Mouse (Mus musculus): ENCODE results near the gene Lrrfip1.
A peak's percentile ranks its signal among the peaks of the same experiment; 100 is the strongest.

The Lrrfip1 gene

DNA sequence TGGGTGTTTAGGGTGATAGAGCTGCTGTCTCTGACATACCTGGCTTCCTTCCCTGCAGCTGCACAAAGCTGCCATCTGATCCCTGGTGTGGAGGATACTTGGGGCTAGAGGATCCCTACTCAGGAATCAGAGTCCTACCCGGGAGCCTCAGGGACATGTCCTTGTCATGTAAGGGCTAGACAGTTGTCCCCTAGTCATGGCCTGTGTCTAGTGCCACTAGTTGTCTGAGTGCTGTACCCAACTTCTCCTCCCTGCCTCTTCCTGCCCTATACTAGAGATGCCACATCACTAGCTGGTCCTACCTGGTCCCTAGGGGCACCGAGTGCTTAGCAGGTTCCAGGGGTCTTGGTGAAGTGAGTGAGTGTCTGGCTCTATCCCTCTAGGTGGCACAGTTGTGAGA is 138.5 kb downstream of the Lrrfip1 start:
- no peak for DNase-seq (ENCODE audit: extremely low spot score)

DNA sequence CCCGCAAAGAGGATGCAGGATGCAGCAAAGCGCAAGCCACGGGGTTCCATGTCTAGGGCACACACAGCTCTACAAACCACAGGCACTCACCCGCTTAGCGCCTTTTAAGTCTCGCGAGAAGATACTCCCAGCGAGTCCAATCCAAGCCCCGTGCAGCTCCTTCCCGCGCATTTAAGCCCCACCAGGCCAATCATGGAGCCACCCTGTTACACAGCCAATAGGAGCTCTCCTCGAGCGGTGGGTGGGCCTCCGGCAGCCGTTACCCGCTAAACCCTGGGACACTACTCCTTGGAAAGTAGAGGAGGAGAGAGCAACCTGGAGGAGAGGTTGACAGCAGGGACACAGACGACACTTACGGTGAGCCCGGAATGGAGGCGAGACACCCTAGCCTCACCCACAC is 146.3 kb downstream of the Lrrfip1 start, which contains the start of gene Rbm44:
Rbm44 (plus strand) TSS at position 277 of the 400 bp plus-strand sequence.
- peak; percentile 9 for DNase-seq (ENCODE audit: extremely low spot score)

DNA sequence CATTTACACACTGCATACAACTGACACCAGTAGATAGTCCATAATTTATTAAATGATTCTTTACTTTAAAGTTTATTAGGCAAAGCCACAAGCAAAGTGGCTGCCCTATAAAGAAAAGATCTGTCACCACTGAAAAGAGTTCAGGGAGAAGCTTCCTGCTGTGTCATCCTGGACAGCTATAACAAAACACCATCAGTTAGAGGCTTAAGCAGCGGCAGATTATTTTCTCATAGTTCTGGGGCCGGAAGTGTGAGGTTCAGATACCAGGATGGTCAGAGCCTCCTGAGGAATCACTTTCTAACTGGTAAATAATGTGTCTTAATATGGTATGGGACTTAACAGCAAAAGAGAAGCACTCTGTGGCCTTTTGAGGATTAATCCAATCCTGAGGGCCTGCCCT is 153.0 kb downstream of the Lrrfip1 start:
- no peak for DNase-seq (ENCODE audit: extremely low spot score)

DNA sequence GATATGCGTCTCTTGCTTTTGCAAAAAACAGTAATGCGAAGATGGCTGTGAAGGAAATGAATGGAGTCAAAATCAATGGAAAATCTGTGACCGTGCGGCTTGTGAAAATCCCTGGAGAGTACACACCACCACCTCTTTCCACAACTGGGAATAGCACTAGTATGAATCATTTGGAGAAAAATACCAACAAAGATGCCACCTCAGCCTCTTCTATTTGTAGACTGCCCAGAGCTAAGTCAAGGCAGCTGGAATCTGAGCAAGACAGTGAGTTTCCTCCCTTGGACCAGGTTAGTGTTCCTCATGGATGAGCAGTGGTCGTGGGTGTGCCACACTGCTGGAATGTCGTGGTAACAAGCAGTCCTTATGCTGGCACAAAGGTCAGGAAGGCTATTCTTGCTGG is 168.3 kb downstream of the Lrrfip1 start:
- DNase-seq (ENCODE audit: extremely low spot score), result no peak

DNA sequence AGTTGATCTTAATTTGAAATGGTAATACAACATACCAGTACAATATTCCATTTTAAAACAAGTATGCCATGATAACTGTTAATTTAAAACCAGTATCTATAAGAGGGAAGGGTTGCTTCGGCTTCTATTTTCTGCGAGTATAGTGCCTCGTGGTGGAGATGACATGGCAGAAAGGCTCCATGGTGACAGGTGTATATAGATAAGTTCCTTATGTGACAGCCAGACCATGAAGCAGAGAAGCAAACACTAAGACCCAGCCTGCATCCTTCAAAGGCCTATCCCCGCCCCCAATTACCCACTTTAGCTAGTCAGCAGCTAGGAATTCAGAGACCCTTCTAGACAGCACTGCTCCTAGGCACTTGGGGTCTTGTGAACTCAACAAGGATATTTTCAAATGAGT is 170.6 kb downstream of the Lrrfip1 start:
- no peak for DNase-seq (ENCODE audit: extremely low spot score)

DNA sequence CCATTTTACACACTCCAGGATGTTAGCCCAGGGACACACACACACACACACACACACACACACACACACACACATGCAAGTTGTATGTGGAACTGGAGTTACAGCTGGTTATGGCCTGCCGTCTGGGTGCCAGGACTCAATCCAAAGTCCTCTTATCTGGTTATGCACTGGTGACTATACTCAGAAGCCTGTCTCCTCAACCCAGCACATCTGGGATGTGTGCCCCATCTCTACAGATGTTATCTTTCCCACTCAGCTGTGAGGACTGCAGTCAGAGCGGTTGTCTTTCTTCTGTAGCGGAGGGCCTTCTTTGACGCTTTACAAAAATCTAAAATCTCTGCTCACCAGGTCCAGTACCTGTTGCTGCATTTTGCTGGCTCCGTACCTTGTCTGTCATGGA is 176.3 kb downstream of the Lrrfip1 start:
- no peak for DNase-seq (ENCODE audit: extremely low spot score)

DNA sequence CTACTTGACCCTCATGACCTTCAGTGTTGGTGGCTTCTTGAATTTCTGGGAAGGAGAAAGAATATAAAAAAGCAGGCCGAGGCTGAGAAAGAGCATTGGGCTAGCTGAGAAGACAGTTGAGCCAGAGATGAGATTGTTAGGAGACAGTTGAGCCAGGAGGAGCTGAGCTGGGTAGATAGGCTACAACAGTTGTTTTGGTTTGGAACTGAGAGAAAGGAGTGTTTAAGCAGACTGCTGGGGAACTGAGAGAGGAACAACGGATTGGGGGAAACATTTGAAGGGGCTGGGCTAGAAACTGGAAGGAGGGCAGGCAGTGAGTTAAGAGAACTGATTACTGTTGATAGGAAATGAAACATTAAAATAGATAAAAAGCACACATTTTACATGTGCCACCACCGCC is 177.5 kb downstream of the Lrrfip1 start:
- no peak for DNase-seq (ENCODE audit: extremely low spot score)

DNA sequence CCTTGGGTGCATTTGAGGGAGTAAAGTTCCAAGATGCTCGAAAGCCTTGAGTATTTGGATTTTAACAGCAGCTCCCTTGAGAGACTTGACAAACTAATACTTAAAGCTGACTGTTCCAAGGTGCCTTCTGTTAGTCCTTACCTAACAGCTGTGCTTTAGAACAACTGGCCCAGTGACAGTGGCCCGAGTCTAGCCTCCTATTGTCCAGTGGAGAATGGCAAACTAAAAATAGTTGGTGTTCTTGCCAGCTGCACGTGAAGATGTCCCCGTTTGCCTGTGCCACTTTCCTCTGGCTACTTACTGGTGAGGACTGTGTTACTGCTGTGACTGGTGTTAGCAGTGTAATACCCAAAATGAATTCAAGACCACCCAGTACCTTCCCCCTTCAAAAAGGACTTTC is 178.3 kb downstream of the Lrrfip1 start:
- DNase-seq (ENCODE audit: extremely low spot score), result no peak
